Mouse (Mus musculus) thymus, adult 2 months (tissue): Measurements from ENCODE around the gene Trim8.

Experiments
- CTCF ChIP-seq: fragments of 200-500 bp; IDR thresholded peaks from 2 replicates; pipeline ENCODE4 v1.5.1; 2012; ENCODE audit warnings: mild to moderate bottlenecking, control low read depth, low read length, moderate library complexity, borderline replicate concordance; ENCODE audit not compliant: control insufficient read depth, poor library complexity, insufficient read depth; ENCODE audit errors: extremely low read depth
- POLR2A ChIP-seq: fragments of 200-500 bp; IDR thresholded peaks from 2 replicates; pipeline ENCODE4 v1.6.1; 2012; ENCODE audit warnings: mild to moderate bottlenecking, low read length, control low read depth, moderate library complexity; ENCODE audit not compliant: control insufficient read depth, poor library complexity, insufficient read depth; ENCODE audit errors: extremely low read depth

- TF ChIP-seq POLR2A (no peak), CTCF (no peak)
Measured at GRCm38 (mm10) chr19:46523131-46523479, 21.6 kb downstream of the Trim8 start.
